Mouse (Mus musculus) G1E (cell line): ENCODE results near the gene Nfkbib.

Source experiments
- CTCF ChIP-seq: IDR thresholded peaks from 2 replicates; pipeline ENCODE4 v1.5.1; 2012; ENCODE audit warnings: low read depth, low read length, inconsistent platforms, mixed read lengths
- GATA1 ChIP-seq: IDR thresholded peaks from 2 replicates; pipeline ENCODE4 v1.6.1; 2012; ENCODE audit warnings: borderline replicate concordance, low read length, inconsistent platforms, mixed read lengths

GRCm38 (mm10) chr7:28732341-28733142, 34.8 kb downstream of the Nfkbib start:
- TF ChIP-seq CTCF (no peak), GATA1 (no peak)
